Mouse (Mus musculus) MN1 (cell line): ENCODE measurements around the gene Rbm8a.
"Not testable (repeated sequence)": the region's sequence is repeated elsewhere in the genome, so short reads cannot be mapped to it uniquely, and the experiment has no call there.

Experiments used
- DNase-seq: peaks from one replicate; pipeline ENCODE4 v3.0.0-alpha.2; 2016; ENCODE audit warnings: low spot score

Rbm8a gene

GRCm38 (mm10) chr3:96603311-96603710 lies 26.4 kb upstream of the Rbm8a start:
- DNase-seq: peak; percentile 64

- not testable (repeated sequence) for DNase-seq
Measured at GRCm38 (mm10) chr3:96606007-96606406, 23.7 kb upstream of the Rbm8a start.

- DNase-seq: no peak
Measured at GRCm38 (mm10) chr3:96606618-96607017, 23.1 kb upstream of the Rbm8a start.

- DNase-seq: no peak
Measured at GRCm38 (mm10) chr3:96617941-96618340, 11.8 kb upstream of the Rbm8a start.

GRCm38 (mm10) chr3:96623201-96623600 lies 6.5 kb upstream of the Rbm8a start:
- no peak for DNase-seq

GRCm38 (mm10) chr3:96632058-96632457 lies 2.3 kb downstream of the Rbm8a start:
- DNase-seq: no peak

GRCm38 (mm10) chr3:96634015-96634414 lies 4.3 kb downstream of the Rbm8a start:
- DNase-seq: no peak

- DNase-seq: peak; percentile 91
Measured at GRCm38 (mm10) chr3:96634928-96635879, 5.5 kb downstream of the Rbm8a start, which contains the start of the genes Pex11b and Gm42957. Gene Pex11b (plus strand): TSS chr3:96635376. Gene Gm42957 (plus strand): TSS chr3:96635474.

GRCm38 (mm10) chr3:96635906-96636305 lies 6.2 kb downstream of the Rbm8a start:
- DNase-seq: peak; percentile 27

- no peak for DNase-seq
Measured at GRCm38 (mm10) chr3:96636448-96636847, 6.7 kb downstream of the Rbm8a start.

GRCm38 (mm10) chr3:96639219-96639618 lies 9.5 kb downstream of the Rbm8a start:
- peak; percentile 61 for DNase-seq

GRCm38 (mm10) chr3:96645018-96645649 lies 15.4 kb downstream of the Rbm8a start, which contains the start of gene Itga10:
Gene Itga10 (plus strand): TSS chr3:96645584.
- DNase-seq: peak; percentile 33

- DNase-seq: no peak
Measured at GRCm38 (mm10) chr3:96647365-96647764, 17.6 kb downstream of the Rbm8a start.

- no peak for DNase-seq
Measured at GRCm38 (mm10) chr3:96660901-96661300, 31.2 kb downstream of the Rbm8a start.

- DNase-seq: no peak
Measured at GRCm38 (mm10) chr3:96662731-96663316, 33.1 kb downstream of the Rbm8a start.

GRCm38 (mm10) chr3:96663432-96664239 lies 33.9 kb downstream of the Rbm8a start:
- DNase-seq: peak; percentile 91

- not testable (repeated sequence) for DNase-seq
Measured at GRCm38 (mm10) chr3:96665732-96666363, 36.1 kb downstream of the Rbm8a start.

- DNase-seq: no peak
Measured at GRCm38 (mm10) chr3:96666916-96667315, 37.2 kb downstream of the Rbm8a start.

- DNase-seq: no peak
Measured at GRCm38 (mm10) chr3:96667316-96667715, 37.6 kb downstream of the Rbm8a start.

GRCm38 (mm10) chr3:96668424-96669067 lies 38.8 kb downstream of the Rbm8a start:
- peak; percentile 42 for DNase-seq
